Mouse (Mus musculus) CH12.LX (cell line): Measurements from ENCODE around the gene Mov10l1. TPM values are rescaled to one million over a fixed set of nuclear protein-coding genes. Genes with fewer than 3 reads are reported as not detected.

Source experiments
- DNase-seq: peaks from one replicate; pipeline ENCODE4 v3.0.0-alpha.2; 2013; ENCODE audit errors: extremely low read depth
- H3K27ac ChIP-seq: 2 replicates; pipeline ENCODE4 v1.5.1; 2012; ENCODE audit warnings: low read depth, mild to moderate bottlenecking, control low read depth, moderate library complexity; ENCODE audit not compliant: insufficient read depth
- H3K27me3 ChIP-seq: replicated peaks from 2 replicates; pipeline ENCODE3; 2012; ENCODE audit warnings: inconsistent platforms
- H3K36me3 ChIP-seq, 2 experiments: replicated peaks in 1 of 2; 2 replicates each; pipeline versions ENCODE3 to v1.6.1; 2012; ENCODE audit warnings: inconsistent platforms in 1 of 2, low read length in 1 of 2, mild to moderate bottlenecking in 1 of 2, mixed read lengths in 1 of 2, moderate library complexity in 1 of 2; ENCODE audit not compliant: control insufficient read depth in 1 of 2, insufficient read depth in 1 of 2
- H3K4me1 ChIP-seq, 2 experiments: 2 replicates each; pipeline ENCODE4 v1.6.1; 2012; ENCODE audit warnings: inconsistent platforms in 1 of 2, moderate library complexity in 1 of 2; ENCODE audit not compliant: insufficient read depth in 2 of 2, control insufficient read depth in 1 of 2
- H3K4me2 ChIP-seq: 2 replicates; pipeline ENCODE4 v1.6.1; 2012; ENCODE audit warnings: low read depth, mild to moderate bottlenecking, control low read depth; ENCODE audit not compliant: poor library complexity, insufficient read depth, severe bottlenecking
- H3K4me3 ChIP-seq, 3 experiments: fragments of 150-350 bp in 1 of 3; sonication (generic) in 1 of 3; replicated peaks in 1 of 3; 2 replicates each; pipeline versions ENCODE3 to v1.5.1; 2011 to 2012; ENCODE audit warnings: low read depth in 2 of 3, low read length in 2 of 3, mild to moderate bottlenecking in 2 of 3, moderate library complexity in 2 of 3, control low read depth in 1 of 3, improper control_type of control experiment in 1 of 3, inconsistent platforms in 1 of 3, mixed read lengths in 1 of 3; ENCODE audit not compliant: poor library complexity in 1 of 3
- H3K79me2 ChIP-seq: replicated peaks from 2 replicates; pipeline ENCODE4 v1.6.1; 2012; ENCODE audit warnings: mild to moderate bottlenecking, moderate library complexity; ENCODE audit not compliant: control insufficient read depth, poor library complexity, insufficient read depth, severe bottlenecking; ENCODE audit errors: extremely low read depth
- H3K9ac ChIP-seq: 2 replicates; pipeline ENCODE4 v1.6.1; 2012; ENCODE audit warnings: low read depth, mild to moderate bottlenecking, control low read depth, moderate library complexity; ENCODE audit not compliant: insufficient read depth
- H3K9me3 ChIP-seq: replicated peaks from 2 replicates; pipeline ENCODE3; 2012; ENCODE audit warnings: low read length, inconsistent platforms, mixed read lengths
- BHLHE40 ChIP-seq: IDR thresholded peaks from 2 replicates; pipeline ENCODE4 v1.6.1; 2011; ENCODE audit warnings: mild to moderate bottlenecking, low read depth, low read length, improper control_type of control experiment
- CTCF ChIP-seq, 2 experiments: IDR thresholded peaks in 1 of 2; conservative IDR thresholded peaks in 1 of 2; 2 replicates each; pipeline ENCODE4 v1.5.1; 2011 to 2012; ENCODE audit warnings: low read depth in 2 of 2, low read length in 2 of 2, improper control_type of control experiment in 1 of 2, inconsistent platforms in 1 of 2, mild to moderate bottlenecking in 1 of 2, moderate library complexity in 1 of 2
- E2F4 ChIP-seq: IDR thresholded peaks from 2 replicates; pipeline ENCODE4 v1.6.1; 2011; ENCODE audit warnings: low read depth, low read length, improper control_type of control experiment; ENCODE audit not compliant: insufficient replicate concordance
- HCFC1 ChIP-seq: IDR thresholded peaks from 2 replicates; pipeline ENCODE4 v1.6.1; 2012; ENCODE audit warnings: low read depth, mild to moderate bottlenecking, inconsistent platforms, low read length, improper control_type of control experiment
- IRF4 ChIP-seq: IDR thresholded peaks from 2 replicates; pipeline ENCODE4 v1.6.1; 2014; ENCODE audit warnings: low read depth, mild to moderate bottlenecking, inconsistent platforms, low read length, improper control_type of control experiment
- KAT2A ChIP-seq: IDR thresholded peaks from 2 replicates; pipeline ENCODE4 v1.6.1; 2012; ENCODE audit warnings: low read length, improper control_type of control experiment, inconsistent platforms; ENCODE audit not compliant: insufficient replicate concordance
- MAFK ChIP-seq: IDR thresholded peaks from 2 replicates; pipeline ENCODE4 v1.6.1; 2011; ENCODE audit warnings: low read length, improper control_type of control experiment; ENCODE audit not compliant: insufficient replicate concordance
- MAZ ChIP-seq: IDR thresholded peaks from 2 replicates; pipeline ENCODE4 v1.6.1; 2012; ENCODE audit warnings: low read depth, mild to moderate bottlenecking, inconsistent platforms, low read length, improper control_type of control experiment, moderate library complexity
- MXI1 ChIP-seq: IDR thresholded peaks from 2 replicates; pipeline ENCODE4 v1.6.1; 2011; ENCODE audit warnings: mild to moderate bottlenecking, low read depth, low read length, improper control_type of control experiment
- MYC ChIP-seq: IDR thresholded peaks from 2 replicates; pipeline ENCODE4 v1.6.1; 2011; ENCODE audit warnings: low read depth, mild to moderate bottlenecking, improper control_type of control experiment, low read length
- POLR2A ChIP-seq: IDR thresholded peaks from 2 replicates; pipeline ENCODE4 v1.6.1; 2011; ENCODE audit warnings: low read depth, mild to moderate bottlenecking, improper control_type of control experiment, low read length
- POLR2AphosphoS2 ChIP-seq: IDR thresholded peaks from 2 replicates; pipeline ENCODE4 v1.6.1; 2011; ENCODE audit warnings: low read depth, low read length, improper control_type of control experiment
- RAD21 ChIP-seq: IDR thresholded peaks from 2 replicates; pipeline ENCODE4 v1.6.1; 2011; ENCODE audit warnings: low read depth, mild to moderate bottlenecking, low read length, improper control_type of control experiment, moderate library complexity
- RCOR1 ChIP-seq: conservative IDR thresholded peaks from 2 replicates; pipeline ENCODE4 v1.6.1; 2012; ENCODE audit warnings: low read depth, mild to moderate bottlenecking, inconsistent platforms, low read length, improper control_type of control experiment
- SMC3 ChIP-seq: IDR thresholded peaks from 2 replicates; pipeline ENCODE4 v1.6.1; 2011; ENCODE audit warnings: low read depth, low read length, improper control_type of control experiment
- TBP ChIP-seq: conservative IDR thresholded peaks from 2 replicates; pipeline ENCODE4 v1.6.1; 2011; ENCODE audit warnings: low read depth, low read length, improper control_type of control experiment
- TCF12 ChIP-seq: IDR thresholded peaks from 2 replicates; pipeline ENCODE4 v1.6.1; 2014; ENCODE audit warnings: low read depth, mild to moderate bottlenecking, inconsistent platforms, low read length, improper control_type of control experiment
- USF1 ChIP-seq: IDR thresholded peaks from 2 replicates; pipeline ENCODE4 v1.6.1; 2014; ENCODE audit warnings: low read depth, mild to moderate bottlenecking, inconsistent platforms, low read length, improper control_type of control experiment
- ZC3H11A ChIP-seq: IDR thresholded peaks from 2 replicates; pipeline ENCODE4 v1.6.1; 2012; ENCODE audit warnings: low read depth, mild to moderate bottlenecking, inconsistent platforms, low read length, improper control_type of control experiment
- ZKSCAN1 ChIP-seq: IDR thresholded peaks from 2 replicates; pipeline ENCODE4 v1.6.1; 2012; ENCODE audit warnings: low read depth, inconsistent platforms, low read length, improper control_type of control experiment, borderline replicate concordance
- ZMIZ1 ChIP-seq: IDR thresholded peaks from 2 replicates; pipeline ENCODE4 v1.6.1; 2012; ENCODE audit warnings: low read depth, mild to moderate bottlenecking, inconsistent platforms, low read length, improper control_type of control experiment
- ZNF384 ChIP-seq: IDR thresholded peaks from 2 replicates; pipeline ENCODE4 v1.6.1; 2012; ENCODE audit warnings: low read depth, low read length, improper control_type of control experiment, inconsistent platforms
- dilution Hi-C: fragments of 300-500 bp; cut with MboI; formaldehyde crosslinking; loops from 2 replicates; pipeline ENCODE4 v1.14.3; 2020; ENCODE audit warnings: low sequenced_read_pairs; ENCODE audit not compliant: extremely low pct_unique_long_range_greater_than_20kb, extremely low pct_ligation_motif_present
- in situ Hi-C: fragments of 300-500 bp; cut with MboI; formaldehyde crosslinking; loops from 3 replicates; pipeline ENCODE4 v1.14.3; 2019; ENCODE audit warnings: low sequenced_read_pairs, low pct_ligation_motif_present, low pct_unique_long_range_greater_than_20kb, mixed read lengths
- polyA plus RNA-seq: library from polyadenylated mRNA; unstranded; fragments of >175 nt; gene quantifications from 2 replicates; pipeline ENCODE4 v1.2.1, GENCODE M21; 2012; ENCODE audit warnings: low read depth; ENCODE audit not compliant: insufficient read length
- total RNA-seq, 2 experiments: library from RNA; depleted of rRNA; stranded (reverse); fragments of 300-350 nt in 1 of 2; fragments of >200 nt in 1 of 2; gene quantifications; 2 replicates each; pipeline ENCODE4 v1.2.3; 2012 to 2014

Mov10l1 gene
- total and polyA plus RNA-seq, 3 experiments = not detected

- dilution Hi-C loops = no loop called here
- Histone ChIP-seq H3K27ac (no peak overlapping the region), H3K79me2 (no peaks in the 10 kb centered on the region), H3K4me2 (no peak overlapping the region), H3K27me3 (peaks cover 88% of the 10 kb centered on the region)
- TF ChIP-seq RAD21 = no peak
- no peak for TF ChIP-seq TCF12
- no peak for TF ChIP-seq ZMIZ1
- no peak for TF ChIP-seq CTCF (conservative IDR thresholded peaks at IDR 0.05 in 1 of 2, IDR thresholded peaks at IDR 0.05 in 1 of 2; ENCODE audit: low read depth in 2 of 2, low read length in 2 of 2)
- TF ChIP-seq ZKSCAN1 = no peak
- TF ChIP-seq MYC = no peak
- no peak for TF ChIP-seq USF1
- TF ChIP-seq ZC3H11A = no peak
- TF ChIP-seq ZNF384 = no peak
- TF ChIP-seq POLR2AphosphoS2 = no peak
- no peak for TF ChIP-seq KAT2A
- TF ChIP-seq, all 38 proteins: peak for 0
- in situ Hi-C loops = no loop called here
- Histone ChIP-seq H3K9ac (no peak overlapping the region), H3K9me3 (no peaks in the 10 kb centered on the region), H3K36me3 (no peaks in the 10 kb centered on the region), H3K4me1 (no peaks in the 10 kb centered on the region), H3K4me3 (no peak overlapping the region)
- no peak for DNase-seq
Measured at GRCm38 (mm10) chr15:88998636-88999035, 15.9 kb downstream of the Mov10l1 start.

GRCm38 (mm10) chr15:88999124-88999523, 16.4 kb downstream of the Mov10l1 start:
- no peaks in the 10 kb centered on the region for H3K36me3 ChIP-seq
- no peaks in the 10 kb centered on the region for H3K9me3 ChIP-seq
- H3K4me1 ChIP-seq = no peaks in the 10 kb centered on the region
- H3K27me3 ChIP-seq = peaks cover 88% of the 10 kb centered on the region
- H3K27ac ChIP-seq = no peak overlapping the region
- no peaks in the 10 kb centered on the region for H3K79me2 ChIP-seq
- in situ Hi-C loops (no loop called here), dilution Hi-C loops (no loop called here)
- no peak for DNase-seq
- H3K9ac ChIP-seq = no peak overlapping the region
- H3K4me3 ChIP-seq = no peak overlapping the region
- TF ChIP-seq RCOR1 = no peak
- TF ChIP-seq BHLHE40 = no peak
- TF ChIP-seq E2F4 = no peak
- peak; percentile 12 for TF ChIP-seq RAD21
- no peak for TF ChIP-seq ZC3H11A
- peak; percentile 17 for TF ChIP-seq SMC3
- TF ChIP-seq MAZ = no peak
- no peak for TF ChIP-seq IRF4
- TF ChIP-seq MXI1 = no peak
- no peak for TF ChIP-seq TBP
- no peak for TF ChIP-seq POLR2A
- no peak for TF ChIP-seq HCFC1
- peak in 1 of 2 experiments; percentile 31; a peak in 1 of 4 replicates for TF ChIP-seq CTCF (conservative IDR thresholded peaks at IDR 0.05 in 1 of 2, IDR thresholded peaks at IDR 0.05 in 1 of 2; ENCODE audit: low read depth in 2 of 2, low read length in 2 of 2)
- no peak for TF ChIP-seq MAFK
- TF ChIP-seq TCF12 = no peak
- no peak overlapping the region for H3K4me2 ChIP-seq
